Mouse (Mus musculus) hindbrain, embryonic 11.5 days (tissue): ENCODE data around the gene Cln3. TPM values are rescaled to one million over a fixed set of nuclear protein-coding genes. Genes with fewer than 3 reads are reported as not detected.

ENCODE experiments used
- ATAC-seq: fragments of 200-750 bp; cut with Nextera tagmentation; 2 replicates; pipeline ENCODE4 v1.8.0; 2017; ENCODE audit warnings: mild to moderate bottlenecking, moderate TSS enrichment, moderate library complexity; ENCODE audit not compliant: low FRiP score
- DNase-seq: peaks from one replicate; pipeline ENCODE4 v3.0.0-alpha.2; 2015; ENCODE audit warnings: low spot score
- H3K27ac ChIP-seq: fragments of 300-500 bp; sonication (generic); 2 replicates; pipeline ENCODE4 v1.5.1; 2014; ENCODE audit warnings: mild to moderate bottlenecking, low read depth, low read length
- H3K27me3 ChIP-seq: fragments of 300-500 bp; sonication (generic); 2 replicates; pipeline ENCODE4 v1.6.1; 2014; ENCODE audit warnings: mild to moderate bottlenecking, low read length, moderate library complexity, mixed read lengths; ENCODE audit not compliant: control insufficient read depth, insufficient read depth
- H3K36me3 ChIP-seq: fragments of 300-500 bp; sonication (generic); 2 replicates; pipeline ENCODE4 v1.6.1; 2014; ENCODE audit warnings: mild to moderate bottlenecking, low read length, moderate library complexity, mixed read lengths; ENCODE audit not compliant: control insufficient read depth, insufficient read depth
- H3K4me1 ChIP-seq: fragments of 300-500 bp; sonication (generic); replicated peaks from 2 replicates; pipeline ENCODE4 v1.6.1; 2014; ENCODE audit warnings: low read length, mixed read lengths; ENCODE audit not compliant: control insufficient read depth, insufficient read depth
- H3K4me2 ChIP-seq: fragments of 300-500 bp; sonication (generic); replicated peaks from 2 replicates; pipeline ENCODE4 v1.6.1; 2014; ENCODE audit warnings: mild to moderate bottlenecking, low read depth, low read length
- H3K4me3 ChIP-seq: fragments of 300-500 bp; sonication (generic); 2 replicates; pipeline ENCODE4 v1.5.1; 2014; ENCODE audit warnings: low read depth, low read length
- H3K9ac ChIP-seq: fragments of 300-500 bp; sonication (generic); 2 replicates; pipeline ENCODE4 v1.6.1; 2014; ENCODE audit warnings: low read depth, low read length
- H3K9me3 ChIP-seq: fragments of 300-500 bp; sonication (generic); 2 replicates; pipeline ENCODE4 v1.6.1; 2016; ENCODE audit warnings: low read length; ENCODE audit not compliant: control insufficient read depth
- WGBS: fragments of 180-500 bp; shearing (Covaris S2); extraction: QIAGEN DNeasy Blood & Tissue Kit; methylation state at CpG from one replicate; pipeline ENCODE4 v1.1.7; 2014; 5-methylcytosine and 5-hydroxymethylcytosine counted together
- polyA plus RNA-seq: library from polyadenylated mRNA; unstranded; fragments of >200 nt; fragmentation: Nextera tagmentation; extraction: Ambion mirVana; gene quantifications from 2 replicates; pipeline ENCODE4 v1.2.1, GENCODE M21; 2014

Gene Cln3
- 25.5 and 26.7 TPM in 2 replicates for polyA plus RNA-seq

DNA sequence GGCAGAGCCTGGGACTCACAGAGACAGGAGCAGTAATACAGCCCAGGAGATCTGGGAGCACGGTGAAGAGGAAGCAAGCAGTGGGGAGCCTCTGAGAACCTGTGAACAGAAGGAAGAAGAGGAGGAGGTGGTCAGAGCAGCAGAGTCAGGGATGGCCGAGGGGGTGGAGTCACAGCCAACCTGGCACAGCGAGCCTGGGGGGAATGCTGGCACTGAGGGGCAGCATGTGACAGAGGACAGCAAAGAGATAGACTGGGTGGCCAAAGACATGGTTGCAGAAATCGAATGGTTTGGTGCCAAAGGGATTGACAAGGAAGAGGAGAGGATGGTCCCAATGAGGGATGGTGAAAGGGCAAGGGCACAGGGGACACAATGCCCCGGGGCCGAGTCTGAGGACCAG lies at the start of gene Cln3:
Gene Cln3, minus strand, starts transcription at position 101 of the 400 bp plus-strand sequence.
- no peaks in the 10 kb centered on the region for H3K9me3 ChIP-seq
- H3K27me3 ChIP-seq: 0 out of 2 replicates have a peak, but pooled peaks cover 4% of the 10 kb centered on the region
- no peak within 1 kb of the TSS for H3K4me2 ChIP-seq
- 0 out of 2 replicates have a peak, but pooled peaks cover 2% of the 10 kb centered on the region for H3K4me1 ChIP-seq
- no peak for DNase-seq
- no peak within 1 kb of the TSS for H3K4me3 ChIP-seq
- no peak for ATAC-seq
- 81% methylated on average over 6 of the region's 6 CpGs for WGBS
- H3K9ac ChIP-seq: 0 out of 2 replicates have a peak within 1 kb of the TSS, but pooled peaks have one; percentile 4
- no peaks in the 10 kb centered on the region for H3K36me3 ChIP-seq
- H3K27ac ChIP-seq: no peak within 1 kb of the TSS

- Histone ChIP-seq H3K27me3 (no peaks in the 10 kb centered on the region), H3K36me3 (no peaks in the 10 kb centered on the region), H3K4me3 (no peak overlapping the region), H3K4me1 (no peaks in the 10 kb centered on the region), H3K4me2 (no peak overlapping the region), H3K9ac (no peak overlapping the region), H3K9me3 (no peaks in the 10 kb centered on the region), H3K27ac (no peak overlapping the region)
- DNase-seq (no peak), ATAC-seq (no peak)
Measured at GRCm38 (mm10) chr7:126635375-126635774, 49.8 kb upstream of the Cln3 start.

DNA sequence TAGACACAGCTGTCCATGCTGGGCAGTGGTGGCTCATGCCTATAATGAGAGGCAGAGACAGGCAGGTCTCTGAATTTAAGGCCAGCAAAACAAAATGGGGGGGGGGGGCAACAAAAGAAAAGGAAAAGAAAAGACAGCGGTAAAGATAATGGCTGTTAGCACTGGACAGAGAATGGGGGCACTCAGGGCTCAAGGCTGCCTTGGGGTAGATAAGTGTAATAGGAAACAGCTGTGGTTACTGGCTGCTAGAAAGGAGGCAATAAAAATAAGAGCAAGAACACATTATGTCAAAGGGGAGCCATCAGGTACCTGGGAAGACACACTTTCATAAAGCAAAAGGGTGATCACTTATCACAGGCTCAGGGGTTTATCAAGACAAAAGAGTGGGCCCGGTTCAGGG lies 46.9 kb upstream of the Cln3 start:
- no peak for ATAC-seq
- Histone ChIP-seq H3K36me3 (no peaks in the 10 kb centered on the region), H3K9ac (no peak overlapping the region), H3K27me3 (no peaks in the 10 kb centered on the region), H3K9me3 (no peaks in the 10 kb centered on the region), H3K4me2 (no peak overlapping the region), H3K4me3 (no peak overlapping the region), H3K27ac (no peak overlapping the region), H3K4me1 (no peaks in the 10 kb centered on the region)
- WGBS: 88% methylated on average over 2 of the region's 2 CpGs
- DNase-seq: no peak

- Histone ChIP-seq H3K27ac (no peak within 1 kb of the TSS), H3K4me1 (no peaks in the 10 kb centered on the region), H3K4me2 (no peak within 1 kb of the TSS), H3K36me3 (no peaks in the 10 kb centered on the region), H3K9ac (no peak within 1 kb of the TSS), H3K27me3 (no peaks in the 10 kb centered on the region), H3K9me3 (no peaks in the 10 kb centered on the region), H3K4me3 (no peak within 1 kb of the TSS)
- no peak for DNase-seq
- no peak for ATAC-seq
- WGBS: 92% methylated on average over 4 of the region's 4 CpGs
Measured at GRCm38 (mm10) chr7:126630824-126631518, 45.4 kb upstream of the Cln3 start, which contains the start of gene Nupr1. Gene Nupr1, minus strand, starts transcription at chr7:126630861.

DNA sequence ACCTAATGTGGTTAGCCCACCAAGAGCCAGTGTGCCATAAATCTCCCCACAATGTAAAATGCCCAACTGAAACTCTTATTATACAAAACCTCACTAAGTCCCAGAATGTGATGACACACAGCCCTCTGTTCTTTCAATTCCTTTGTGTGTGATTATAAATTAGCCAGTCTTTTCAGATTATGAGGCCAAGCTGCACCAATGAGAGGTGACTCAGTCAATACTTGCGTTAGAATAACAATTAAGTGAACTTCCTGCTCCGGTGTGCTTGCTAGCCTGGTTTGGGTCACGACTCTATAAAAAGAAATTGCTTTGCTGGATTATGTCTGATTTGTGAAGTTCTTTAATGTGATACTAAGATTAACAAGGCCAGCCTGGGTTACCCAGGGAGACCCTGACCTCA lies 44.3 kb upstream of the Cln3 start:
- Histone ChIP-seq H3K4me3 (no peak overlapping the region), H3K9me3 (no peaks in the 10 kb centered on the region), H3K4me1 (no peaks in the 10 kb centered on the region), H3K27ac (no peak overlapping the region), H3K4me2 (no peak overlapping the region), H3K36me3 (no peaks in the 10 kb centered on the region), H3K9ac (no peak overlapping the region), H3K27me3 (no peaks in the 10 kb centered on the region)
- WGBS: 41% methylated on average over 3 of the region's 3 CpGs
- ATAC-seq (no peak), DNase-seq (no peak)

DNA sequence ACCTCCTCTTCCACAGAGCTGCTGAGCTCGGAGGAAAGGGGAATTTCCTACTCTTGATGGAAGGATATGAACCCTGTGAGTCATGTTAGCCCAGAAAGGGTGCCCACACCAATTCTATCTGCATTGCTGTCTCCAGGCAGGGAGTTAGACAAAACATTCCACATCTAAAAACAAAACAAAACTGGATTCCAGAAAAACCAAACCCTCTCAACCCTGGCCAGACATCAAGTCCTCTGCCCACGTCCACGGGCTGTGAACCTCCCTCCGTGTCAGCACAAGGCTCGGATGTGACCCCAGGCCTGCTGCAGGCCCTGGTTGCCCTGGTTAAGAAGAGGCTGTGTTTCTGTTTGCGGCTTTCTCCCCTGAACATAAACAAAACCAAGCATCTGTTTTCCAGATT lies 42.5 kb upstream of the Cln3 start:
- Histone ChIP-seq H3K4me2 (no peak overlapping the region), H3K9me3 (no peaks in the 10 kb centered on the region), H3K4me3 (no peak overlapping the region), H3K27me3 (no peaks in the 10 kb centered on the region), H3K4me1 (no peaks in the 10 kb centered on the region), H3K36me3 (no peaks in the 10 kb centered on the region), H3K27ac (no peak overlapping the region), H3K9ac (no peak overlapping the region)
- ATAC-seq: no peak
- WGBS: 76% methylated on average over 6 of the region's 6 CpGs
- DNase-seq: no peak

- ATAC-seq: no peak
- WGBS: 83% methylated on average over 3 of the region's 3 CpGs
- Histone ChIP-seq H3K9me3 (no peaks in the 10 kb centered on the region), H3K27ac (no peak overlapping the region), H3K4me1 (no peaks in the 10 kb centered on the region), H3K4me3 (no peak overlapping the region), H3K9ac (no peak overlapping the region), H3K36me3 (no peaks in the 10 kb centered on the region), H3K4me2 (no peak overlapping the region), H3K27me3 (no peaks in the 10 kb centered on the region)
- DNase-seq: no peak
Measured at GRCm38 (mm10) chr7:126625807-126626600, 40.4 kb upstream of the Cln3 start.

GRCm38 (mm10) chr7:126625369-126625768 lies 39.8 kb upstream of the Cln3 start:
- no peaks in the 10 kb centered on the region for H3K4me1 ChIP-seq
- no peak overlapping the region for H3K4me3 ChIP-seq
- H3K27me3 ChIP-seq: no peaks in the 10 kb centered on the region
- H3K36me3 ChIP-seq: no peaks in the 10 kb centered on the region
- ATAC-seq: no peak
- no peak overlapping the region for H3K4me2 ChIP-seq
- no peak overlapping the region for H3K27ac ChIP-seq
- DNase-seq: no peak
- 70% methylated on average over 6 of the region's 6 CpGs for WGBS
- no peaks in the 10 kb centered on the region for H3K9me3 ChIP-seq
- H3K9ac ChIP-seq: no peak overlapping the region

DNA sequence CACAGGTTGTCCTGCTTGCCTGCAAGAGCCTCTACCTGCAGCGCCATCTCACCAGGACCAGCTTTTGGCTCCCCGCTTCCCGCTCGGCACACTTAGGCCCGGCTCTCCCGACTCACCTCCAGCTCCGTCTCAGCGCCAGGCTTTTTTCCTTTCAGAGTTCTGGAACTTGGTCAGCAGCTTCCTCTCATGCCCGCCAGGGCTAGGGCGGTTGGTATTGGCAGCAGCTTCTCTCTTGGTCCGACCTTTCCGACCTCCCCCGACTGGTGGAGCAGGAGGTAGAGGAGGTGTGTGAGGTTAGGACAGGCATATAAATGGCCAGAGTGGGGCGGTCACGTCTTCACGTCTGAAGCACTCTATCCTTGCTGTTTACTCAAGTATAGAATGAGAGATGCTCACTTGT lies 39.2 kb upstream of the Cln3 start:
- Histone ChIP-seq H3K27me3 (no peaks in the 10 kb centered on the region), H3K27ac (no peak overlapping the region), H3K9me3 (no peaks in the 10 kb centered on the region), H3K4me1 (no peaks in the 10 kb centered on the region), H3K4me3 (no peak overlapping the region), H3K36me3 (no peaks in the 10 kb centered on the region), H3K9ac (no peak overlapping the region), H3K4me2 (no peak overlapping the region)
- ATAC-seq (no peak), DNase-seq (no peak)
- WGBS: 71% methylated on average over 16 of the region's 16 CpGs
